Mouse (Mus musculus) kidney, postnatal 0 days (tissue): ENCODE results near the gene Nms. TPM values are rescaled to one million over a fixed set of nuclear protein-coding genes. Genes with fewer than 3 reads are reported as not detected.

Source experiments
- ATAC-seq: fragments of 200-750 bp; cut with Nextera tagmentation; replicated peaks from 2 replicates; pipeline ENCODE4 v1.8.0; 2017; ENCODE audit warnings: low read depth, moderate number of reproducible peaks, moderate TSS enrichment, moderate library complexity; ENCODE audit not compliant: low FRiP score
- DNase-seq: peaks from one replicate; pipeline ENCODE4 v3.0.0-alpha.2; 2016; ENCODE audit warnings: low spot score
- H3K27ac ChIP-seq: fragments of 300-500 bp; sonication (generic); 2 replicates; pipeline ENCODE4 v1.5.1; 2014; ENCODE audit warnings: mild to moderate bottlenecking
- H3K27me3 ChIP-seq: fragments of 300-500 bp; sonication (generic); 2 replicates; pipeline ENCODE4 v1.6.1; 2014; ENCODE audit warnings: low read length, mixed read lengths; ENCODE audit not compliant: insufficient read depth
- H3K36me3 ChIP-seq: fragments of 300-500 bp; sonication (generic); 2 replicates; pipeline ENCODE4 v1.6.1; 2014; ENCODE audit warnings: low read length, mixed read lengths; ENCODE audit not compliant: insufficient read depth
- H3K4me1 ChIP-seq: fragments of 300-500 bp; sonication (generic); replicated peaks from 2 replicates; pipeline ENCODE4 v1.6.1; 2014; ENCODE audit warnings: antibody characterized with exemption, low read length, mixed read lengths; ENCODE audit not compliant: insufficient read depth
- H3K4me2 ChIP-seq: fragments of 300-500 bp; sonication (generic); 2 replicates; pipeline ENCODE4 v1.6.1; 2014; ENCODE audit warnings: mild to moderate bottlenecking, low read length, moderate library complexity, mixed read lengths
- H3K4me3 ChIP-seq: fragments of 300-500 bp; sonication (generic); replicated peaks from 2 replicates; pipeline ENCODE4 v1.5.1; 2014; ENCODE audit warnings: low read depth, low read length
- H3K9ac ChIP-seq: fragments of 300-500 bp; sonication (generic); 2 replicates; pipeline ENCODE4 v1.6.1; 2014; ENCODE audit warnings: low read depth, low read length
- H3K9me3 ChIP-seq: fragments of 300-500 bp; sonication (generic); replicated peaks from 2 replicates; pipeline ENCODE4 v1.6.1; 2016; ENCODE audit warnings: low read length, inconsistent platforms, mixed read lengths
- CTCF ChIP-seq: IDR thresholded peaks from 2 replicates; pipeline ENCODE4 v1.5.1; 2016; ENCODE audit warnings: antibody characterized with exemption, low read depth, mild to moderate bottlenecking, moderate library complexity
- WGBS: fragments of 180-500 bp; shearing (Covaris S2); extraction: QIAGEN DNeasy Blood & Tissue Kit; methylation state at CpG from one replicate; pipeline ENCODE4 v1.1.7; 2014; 5-methylcytosine and 5-hydroxymethylcytosine counted together
- polyA plus RNA-seq: library from polyadenylated mRNA; unstranded; fragments of >200 nt; fragmentation: Nextera tagmentation; extraction: Ambion mirVana; gene quantifications from 2 replicates; pipeline ENCODE4 v1.2.1, GENCODE M21; 2015

Gene Nms
- polyA plus RNA-seq, 1 experiment from 2014 or later: not detected

DNA sequence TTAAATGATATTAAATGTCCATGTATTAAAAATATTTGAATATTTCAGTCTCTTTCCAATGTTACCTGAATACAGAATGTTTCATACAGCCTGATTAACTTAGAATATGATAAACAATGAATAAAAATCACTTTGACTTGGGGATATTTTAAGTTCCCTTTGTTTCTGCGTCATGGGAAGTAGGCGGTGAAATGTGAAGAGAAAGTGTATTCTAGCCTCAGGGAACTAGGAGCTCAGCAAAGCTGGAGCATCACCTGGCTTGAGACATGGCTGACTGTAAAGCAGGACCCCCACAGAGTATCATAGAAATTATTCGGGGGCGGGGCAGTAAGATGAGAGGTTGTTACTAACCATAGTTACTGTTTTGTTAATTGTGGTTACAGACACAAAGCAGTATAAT lies 10.0 kb upstream of the Nms start:
- H3K9ac ChIP-seq: no peak overlapping the region
- H3K4me2 ChIP-seq: no peak overlapping the region
- no peak overlapping the region for H3K27ac ChIP-seq
- ATAC-seq (no peak), DNase-seq (no peak)
- H3K36me3 ChIP-seq: no peaks in the 10 kb centered on the region
- TF ChIP-seq CTCF: no peak
- no peaks in the 10 kb centered on the region for H3K4me1 ChIP-seq
- 85% methylated on average over 4 of the region's 4 CpGs for WGBS
- H3K27me3 ChIP-seq: no peaks in the 10 kb centered on the region
- H3K9me3 ChIP-seq: no peaks in the 10 kb centered on the region
- no peak overlapping the region for H3K4me3 ChIP-seq

DNA sequence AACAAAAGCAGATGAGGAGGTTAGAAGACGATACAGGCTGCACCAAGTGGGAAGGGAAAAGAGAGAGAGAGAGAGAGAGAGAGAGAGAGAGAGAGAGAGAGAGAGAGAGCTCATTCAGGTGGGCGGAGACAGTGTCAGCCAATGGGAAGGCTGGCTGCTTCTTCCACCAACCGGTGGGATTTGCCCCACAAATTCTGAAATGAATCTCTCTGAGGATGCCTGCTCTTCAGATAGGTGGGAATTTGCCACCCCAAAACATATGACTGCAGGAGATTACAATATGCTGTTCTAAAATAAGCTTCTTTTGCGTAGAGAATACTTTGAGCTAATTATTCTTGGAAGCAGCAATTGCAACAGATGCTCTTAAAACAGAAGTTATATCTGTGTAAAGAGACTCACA lies 9.5 kb upstream of the Nms start:
- 78% methylated on average over 4 of the region's 4 CpGs for WGBS
- Histone ChIP-seq H3K36me3 (no peaks in the 10 kb centered on the region), H3K27ac (no peak overlapping the region), H3K9me3 (no peaks in the 10 kb centered on the region), H3K4me2 (no peak overlapping the region), H3K4me3 (no peak overlapping the region), H3K4me1 (no peaks in the 10 kb centered on the region), H3K9ac (no peak overlapping the region), H3K27me3 (no peaks in the 10 kb centered on the region)
- ATAC-seq (no peak), DNase-seq (no peak)
- TF ChIP-seq CTCF: no peak

DNA sequence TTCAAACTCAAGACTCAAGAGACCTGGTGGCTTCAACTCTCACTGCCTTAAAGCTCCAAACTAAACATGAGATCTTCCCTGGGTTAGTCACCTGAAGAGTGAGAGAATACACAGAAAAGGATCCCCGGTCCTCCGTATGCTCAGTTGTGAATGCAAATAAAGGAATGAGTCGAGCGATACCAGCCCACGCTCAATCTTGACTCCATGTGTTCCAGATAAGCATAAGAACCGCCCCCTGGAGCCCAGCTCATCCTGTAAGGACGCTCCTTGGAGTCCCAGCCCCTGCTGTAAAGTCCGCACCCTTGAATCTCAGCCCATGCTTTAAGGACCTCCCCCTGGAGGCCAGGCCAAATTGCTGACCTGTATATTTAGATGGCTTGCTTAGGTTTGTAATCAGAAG lies 8.2 kb upstream of the Nms start:
- Histone ChIP-seq H3K4me3 (no peak overlapping the region), H3K36me3 (no peaks in the 10 kb centered on the region), H3K9ac (no peak overlapping the region), H3K27me3 (no peaks in the 10 kb centered on the region), H3K4me1 (no peaks in the 10 kb centered on the region), H3K27ac (no peak overlapping the region), H3K4me2 (no peak overlapping the region), H3K9me3 (no peaks in the 10 kb centered on the region)
- DNase-seq (no peak), ATAC-seq (no peak)
- TF ChIP-seq CTCF: no peak
- WGBS: 62% methylated on average over 8 of the region's 8 CpGs

DNA sequence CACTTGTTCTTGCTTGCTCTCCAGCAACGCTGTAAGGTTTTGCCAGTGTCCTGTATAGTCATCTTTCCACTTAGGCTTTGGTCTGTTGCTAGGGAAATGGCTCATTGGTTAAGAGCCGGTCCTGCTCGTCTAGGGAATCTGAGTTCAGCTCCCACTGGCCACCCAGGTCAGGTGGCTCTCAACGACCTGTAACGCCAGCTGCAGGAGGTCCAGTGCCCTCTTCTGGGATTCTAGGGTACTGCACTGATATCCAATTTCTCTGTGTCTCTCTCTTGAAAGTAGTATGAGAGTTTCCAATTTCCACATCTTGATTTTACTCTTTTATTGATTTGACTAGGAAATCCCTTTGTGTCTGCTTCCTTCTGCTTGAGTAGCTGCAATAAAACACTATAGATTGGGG lies 4.3 kb upstream of the Nms start:
- Histone ChIP-seq H3K9me3 (no peaks in the 10 kb centered on the region), H3K4me2 (no peak overlapping the region), H3K9ac (no peak overlapping the region), H3K4me3 (no peak overlapping the region), H3K36me3 (no peaks in the 10 kb centered on the region), H3K4me1 (no peaks in the 10 kb centered on the region), H3K27ac (no peak overlapping the region), H3K27me3 (no peaks in the 10 kb centered on the region)
- DNase-seq: peak; percentile 4
- ATAC-seq: no peak
- WGBS: 27% methylated on average over 5 of the region's 5 CpGs
- peak; percentile 53 for TF ChIP-seq CTCF

DNA sequence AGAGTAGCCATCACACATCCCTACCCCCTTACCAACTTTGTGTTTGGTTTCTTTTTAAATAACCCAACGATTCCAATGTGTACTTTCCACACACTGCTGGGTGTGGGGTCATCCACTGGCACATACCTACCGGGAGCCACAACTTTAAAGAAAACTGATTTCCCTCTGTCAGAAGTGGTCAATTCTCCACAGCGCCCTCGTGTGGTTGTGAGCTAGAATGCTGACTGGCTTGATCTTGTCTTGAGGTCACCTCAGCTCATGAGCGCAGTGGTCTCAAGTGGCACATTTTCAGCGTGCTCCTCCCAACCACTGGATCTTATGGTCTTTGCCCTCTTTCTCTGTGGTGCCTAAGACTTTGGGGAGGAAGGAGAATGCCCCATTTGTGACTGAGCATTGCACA lies 2.2 kb upstream of the Nms start:
- H3K27me3 ChIP-seq: no peaks in the 10 kb centered on the region
- H3K9me3 ChIP-seq: no peaks in the 10 kb centered on the region
- H3K36me3 ChIP-seq: no peaks in the 10 kb centered on the region
- H3K4me2 ChIP-seq: no peak overlapping the region
- WGBS: 20% methylated on average over 6 of the region's 6 CpGs
- peak; percentile 67 for TF ChIP-seq CTCF
- no peak for ATAC-seq
- H3K9ac ChIP-seq: no peak overlapping the region
- no peaks in the 10 kb centered on the region for H3K4me1 ChIP-seq
- no peak overlapping the region for H3K4me3 ChIP-seq
- DNase-seq: peak; percentile 36
- no peak overlapping the region for H3K27ac ChIP-seq

DNA sequence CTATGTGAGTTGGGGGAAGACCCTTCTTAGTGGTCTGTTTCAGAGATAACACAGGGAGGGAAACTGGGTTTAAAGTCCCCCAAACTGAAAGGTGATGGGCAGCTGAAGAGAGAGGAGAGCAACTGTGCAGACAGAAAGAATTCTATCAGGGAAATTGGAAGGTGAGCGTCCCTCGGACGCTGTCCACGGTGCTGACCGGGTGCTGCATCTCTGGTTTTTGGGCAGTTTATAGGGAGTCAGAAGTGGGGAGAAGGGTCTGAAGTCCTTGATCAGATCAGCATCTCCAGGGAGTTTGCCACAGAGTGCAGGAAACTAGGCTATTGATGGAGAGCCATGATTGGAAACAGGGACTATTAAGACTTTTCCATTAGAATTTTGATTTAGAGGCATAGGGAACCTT lies 659 bp downstream of the Nms start:
- TF ChIP-seq CTCF: no peak
- Histone ChIP-seq H3K4me1 (no peaks in the 10 kb centered on the region), H3K27ac (no peak overlapping the region), H3K4me2 (no peak overlapping the region), H3K9me3 (no peaks in the 10 kb centered on the region), H3K9ac (no peak overlapping the region), H3K36me3 (no peaks in the 10 kb centered on the region), H3K4me3 (no peak overlapping the region), H3K27me3 (no peaks in the 10 kb centered on the region)
- 4% methylated on average over 5 of the region's 5 CpGs for WGBS
- ATAC-seq (no peak), DNase-seq (peak; percentile 60)

DNA sequence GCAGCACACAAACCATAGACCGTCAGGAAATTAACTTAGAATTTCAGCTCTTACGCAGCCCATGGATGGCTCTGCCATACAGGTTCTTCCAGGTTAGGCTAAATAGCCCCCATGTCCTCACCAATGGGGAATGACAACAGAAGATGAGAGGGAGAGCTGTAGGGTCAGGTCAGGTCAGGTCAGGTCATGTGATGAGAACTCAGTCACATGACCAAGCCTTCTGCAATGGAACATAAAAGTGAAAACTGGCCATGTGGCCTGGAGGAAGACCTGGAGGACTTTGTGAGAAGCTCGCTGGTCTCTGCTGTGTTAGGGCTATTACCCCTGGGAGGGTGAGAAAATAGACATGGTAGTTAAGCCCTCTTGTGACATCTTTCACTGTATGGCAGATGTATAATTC lies 17.5 kb downstream of the Nms start:
- no peak overlapping the region for H3K4me3 ChIP-seq
- no peaks in the 10 kb centered on the region for H3K4me1 ChIP-seq
- H3K9me3 ChIP-seq: no peaks in the 10 kb centered on the region
- no peaks in the 10 kb centered on the region for H3K27me3 ChIP-seq
- no peak for DNase-seq
- ATAC-seq: no peak
- H3K4me2 ChIP-seq: no peak overlapping the region
- WGBS: 89% methylated on average over 3 of the region's 3 CpGs
- H3K9ac ChIP-seq: no peak overlapping the region
- no peak overlapping the region for H3K27ac ChIP-seq
- H3K36me3 ChIP-seq: no peaks in the 10 kb centered on the region
- no peak for TF ChIP-seq CTCF
